Mouse (Mus musculus): ENCODE measurements around the gene Homez.

GRCm38 (mm10) chr14:54874165-54874564 is 3.4 kb upstream of the Homez start:
- TF ChIP-seq MAX (IDR thresholded peaks at IDR 0.05; ENCODE audit: low read depth), result no peak
- TF ChIP-seq POLR2A (IDR thresholded peaks at IDR 0.05; ENCODE audit: insufficient read length, low read depth), result no peak
- no peak for TF ChIP-seq USF1 (IDR thresholded peaks at IDR 0.05; ENCODE audit: low read depth)

Data from myocyte (in vitro differentiated cells).